Mouse (Mus musculus) kidney, adult 8-10 months (tissue): ENCODE data around the gene Sav1.

ENCODE experiments used
- DNase-seq, 2 experiments: peaks; one replicate each; pipeline ENCODE4 v3.0.0; 2022

Sav1 gene

GRCm38 (mm10) chr12:69986786-69987497 is at the start of gene Sav1:
Sav1 (minus strand) TSS chr12:69987002.
- DNase-seq: peak; percentile 86 to 88

DNA sequence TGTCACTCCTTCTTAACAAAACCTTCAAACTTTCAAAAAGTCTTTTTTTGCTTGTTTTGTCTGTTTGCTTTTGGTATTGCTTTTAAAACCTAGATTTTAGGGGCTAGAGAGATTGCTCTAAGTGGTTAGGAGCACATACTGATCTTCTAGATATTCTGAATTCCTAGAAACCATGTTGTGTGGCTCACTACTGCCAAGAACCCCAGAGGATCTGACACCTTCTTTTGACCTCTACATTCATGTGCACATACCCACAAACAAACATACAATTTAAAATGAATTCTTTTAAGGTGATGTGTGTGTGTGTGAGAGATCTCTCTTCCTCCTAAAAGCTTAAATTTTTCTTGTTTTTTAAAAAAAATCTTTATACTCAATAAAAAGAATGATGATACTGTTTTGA is 39.4 kb upstream of the Sav1 start:
- DNase-seq: no peak

DNA sequence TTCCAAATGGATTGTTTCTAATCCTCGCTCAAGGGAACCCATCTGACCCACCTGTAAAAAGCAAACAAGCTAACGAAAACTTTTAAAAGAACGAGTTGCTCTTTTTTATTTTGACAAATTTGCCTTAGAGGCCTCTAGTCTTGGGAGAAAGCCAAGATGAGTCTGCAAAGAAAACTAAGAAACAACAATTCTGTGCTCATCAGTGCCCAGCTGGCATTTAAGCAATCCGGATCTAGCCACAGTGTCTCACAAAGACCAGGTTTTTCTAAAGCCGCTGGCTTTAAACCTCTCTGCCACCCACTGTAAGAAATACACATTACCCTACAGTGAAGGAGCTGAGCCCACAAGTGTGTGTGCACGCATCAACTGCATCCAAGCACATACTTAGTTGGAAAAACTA is 38.6 kb upstream of the Sav1 start:
- DNase-seq: no peak

GRCm38 (mm10) chr12:70023580-70023979 is 36.8 kb upstream of the Sav1 start:
- DNase-seq: no peak

GRCm38 (mm10) chr12:70018153-70018552 is 31.4 kb upstream of the Sav1 start:
- DNase-seq: no peak

DNA sequence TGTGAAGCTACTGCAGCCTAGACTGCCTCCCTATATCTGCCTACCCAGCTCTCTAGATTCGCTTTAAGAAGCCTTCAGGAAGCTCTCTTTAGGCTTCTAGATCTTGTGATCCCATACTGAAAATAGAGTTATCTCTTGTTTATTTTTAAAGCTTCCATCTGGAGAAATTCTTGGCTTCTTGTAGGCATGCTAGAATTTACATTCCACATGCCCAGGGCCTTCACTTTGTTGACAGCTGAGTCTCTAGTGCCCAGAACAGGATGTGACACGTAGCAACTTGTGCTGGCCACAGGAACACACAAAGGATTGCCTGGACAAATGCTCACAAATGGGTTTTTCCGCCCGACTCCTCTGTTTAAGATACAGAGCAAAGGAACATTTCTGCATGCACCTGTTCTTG is 29.1 kb upstream of the Sav1 start:
- DNase-seq: no peak

DNA sequence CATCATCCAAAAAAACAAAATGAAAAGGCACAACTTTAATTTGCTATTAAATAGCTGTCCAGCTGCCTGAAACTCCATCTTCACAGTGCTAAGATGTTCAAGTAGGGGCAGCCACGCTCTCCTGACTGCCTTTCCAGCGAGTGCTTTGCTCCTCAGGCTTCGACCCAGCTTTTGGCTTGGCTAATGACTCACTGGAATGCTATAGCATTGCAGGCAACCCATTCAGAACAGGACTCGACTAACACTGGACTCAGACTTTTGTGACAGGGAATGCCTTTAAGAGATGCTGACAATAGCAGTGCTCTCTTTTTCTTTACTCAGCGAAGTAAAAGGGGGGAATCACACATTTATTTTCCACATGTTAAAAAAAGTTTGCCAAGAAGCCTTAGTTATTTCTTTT is 24.9 kb upstream of the Sav1 start:
- DNase-seq: no peak

- DNase-seq: no peak
These were observed 23.6 kb upstream of the Sav1 start for GRCm38 (mm10) chr12:70010356-70010755.

DNA sequence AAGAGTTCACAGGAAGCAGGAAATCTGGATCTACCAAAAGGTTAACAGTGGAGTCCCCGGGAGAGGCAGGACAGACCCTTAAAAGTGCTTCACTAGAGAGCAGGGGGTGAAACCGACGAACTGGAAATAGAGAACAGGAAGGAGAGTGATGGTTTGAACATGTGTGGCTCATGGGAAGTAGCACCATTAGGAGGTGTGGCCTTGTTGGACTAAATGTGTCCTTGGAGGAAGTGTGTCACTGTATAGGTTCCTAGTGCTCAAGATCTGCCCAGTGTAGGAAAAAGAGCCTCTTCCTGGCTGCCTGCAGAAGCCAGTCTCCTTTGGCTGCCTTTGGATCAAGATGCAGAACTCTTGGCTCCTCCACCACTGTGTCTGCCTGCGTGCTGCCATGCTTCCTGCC is 18.3 kb upstream of the Sav1 start:
- DNase-seq: no peak

DNA sequence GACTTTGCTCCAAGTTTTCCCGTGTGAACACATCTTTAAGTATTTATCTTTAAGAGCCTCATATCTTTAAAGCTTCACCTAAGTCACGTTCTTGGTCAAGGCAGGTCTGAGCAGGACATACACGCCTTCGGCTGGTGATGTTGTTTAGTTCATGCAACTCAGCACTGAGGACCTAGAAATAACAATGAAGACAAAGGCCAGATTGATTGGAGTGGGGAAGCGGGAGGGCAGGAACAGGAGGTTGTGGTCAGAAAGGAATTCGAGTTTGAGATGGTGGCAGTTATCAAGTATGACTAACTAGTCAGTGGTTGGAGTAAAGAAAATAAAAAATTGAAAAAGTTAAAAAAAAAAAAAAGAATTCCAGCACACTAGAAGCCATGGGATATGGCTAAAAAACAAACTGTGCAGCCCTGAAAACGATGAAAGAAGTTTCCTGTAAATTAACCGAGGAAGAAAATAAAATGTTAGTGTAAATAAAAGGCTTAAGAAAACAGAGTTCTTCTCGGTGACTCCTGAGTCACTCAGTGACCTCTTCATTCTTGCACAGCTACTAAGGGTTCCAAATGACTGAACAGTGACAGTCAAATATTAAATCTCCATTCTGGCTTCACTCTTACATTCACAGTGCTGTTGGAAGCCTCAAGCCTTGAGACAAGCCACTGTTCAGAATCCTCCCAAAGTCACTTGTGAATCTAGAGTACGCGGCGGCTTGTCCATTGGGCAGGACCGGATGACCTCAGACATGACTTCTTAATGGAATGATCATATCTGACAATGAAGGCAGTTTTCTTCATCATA is 11.6 kb upstream of the Sav1 start:
- DNase-seq: no peak

- DNase-seq: no peak
These were observed 8.6 kb upstream of the Sav1 start for GRCm38 (mm10) chr12:69995382-69995781.

GRCm38 (mm10) chr12:69986241-69986762 is 500 bp downstream of the Sav1 start:
- DNase-seq: peak in 1 of 2 experiments; percentile 10

- DNase-seq: no peak
These were observed 1.3 kb downstream of the Sav1 start for GRCm38 (mm10) chr12:69985546-69985945.

- no peak for DNase-seq
These were observed 3.9 kb downstream of the Sav1 start for GRCm38 (mm10) chr12:69982874-69983273.

GRCm38 (mm10) chr12:69977376-69977998 is 9.3 kb downstream of the Sav1 start:
- peak in 1 of 2 experiments; percentile 49 for DNase-seq

GRCm38 (mm10) chr12:69976688-69977087 is 10.1 kb downstream of the Sav1 start:
- DNase-seq: no peak

- no peak for DNase-seq
These were observed 13.1 kb downstream of the Sav1 start for GRCm38 (mm10) chr12:69973666-69974065.

DNA sequence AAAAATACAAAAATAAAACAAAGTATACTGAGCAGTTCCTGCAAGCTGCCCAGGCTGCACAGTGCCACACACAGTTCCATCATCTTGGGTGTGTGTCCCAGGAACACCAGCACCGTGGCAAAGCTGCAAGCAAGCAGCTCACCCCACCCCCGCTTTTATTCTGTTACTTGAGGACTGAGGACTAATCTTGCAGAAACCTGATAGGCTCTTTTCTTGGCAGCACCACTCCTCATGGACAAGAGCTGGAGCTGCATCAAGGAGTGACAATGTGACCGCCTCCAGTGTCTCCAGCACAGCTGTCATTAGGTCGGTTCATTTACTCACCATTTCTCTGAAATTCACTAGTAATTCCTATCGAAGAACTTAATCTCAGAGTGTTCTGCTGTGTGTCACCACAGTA is 18.6 kb downstream of the Sav1 start:
- DNase-seq: no peak

- DNase-seq: no peak
These were observed 19.7 kb downstream of the Sav1 start for GRCm38 (mm10) chr12:69967112-69967511.

GRCm38 (mm10) chr12:69966071-69966470 is 20.7 kb downstream of the Sav1 start:
- DNase-seq: peak in 1 of 2 experiments; percentile 15

GRCm38 (mm10) chr12:69965644-69966043 is 21.2 kb downstream of the Sav1 start:
- no peak for DNase-seq

- DNase-seq: no peak
These were observed 23.7 kb downstream of the Sav1 start for GRCm38 (mm10) chr12:69963141-69963540.

DNA sequence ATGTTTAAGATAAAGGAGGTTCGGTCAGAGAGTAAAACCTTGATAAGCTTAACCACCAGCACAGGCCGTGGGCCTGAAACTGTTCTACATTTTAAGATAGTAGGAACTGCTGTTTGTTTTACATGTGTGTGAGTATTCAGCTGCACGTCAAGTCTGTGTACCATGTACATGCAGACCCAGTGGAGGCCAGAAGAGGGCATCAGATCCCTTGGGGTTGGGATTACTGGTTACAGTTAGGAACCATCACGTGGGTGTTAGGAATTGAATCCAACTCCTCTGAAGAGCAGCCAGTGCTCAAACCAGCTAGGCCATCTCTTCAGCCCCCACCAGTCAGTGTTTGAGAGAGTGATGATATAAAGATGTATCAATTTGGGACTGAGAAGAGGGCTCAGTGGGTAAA is 24.3 kb downstream of the Sav1 start:
- DNase-seq: peak; percentile 54 to 83

GRCm38 (mm10) chr12:69957378-69957777 is 29.4 kb downstream of the Sav1 start:
- DNase-seq: no peak
